Mouse (Mus musculus) kidney, postnatal 0 days (tissue): Measurements from ENCODE around the gene Trim41. TPM values are rescaled to one million over a fixed set of nuclear protein-coding genes. Genes with fewer than 3 reads are reported as not detected.
A peak's percentile ranks its signal among the peaks of the same experiment; 100 is the strongest.

Source experiments
- ATAC-seq: fragments of 200-750 bp; cut with Nextera tagmentation; replicated peaks from 2 replicates; pipeline ENCODE4 v1.8.0; 2017; ENCODE audit warnings: low read depth, moderate number of reproducible peaks, moderate TSS enrichment, moderate library complexity; ENCODE audit not compliant: low FRiP score
- DNase-seq: peaks from one replicate; pipeline ENCODE4 v3.0.0-alpha.2; 2016; ENCODE audit warnings: low spot score
- H3K27ac ChIP-seq: fragments of 300-500 bp; sonication (generic); 2 replicates; pipeline ENCODE4 v1.5.1; 2014; ENCODE audit warnings: mild to moderate bottlenecking
- H3K27me3 ChIP-seq: fragments of 300-500 bp; sonication (generic); 2 replicates; pipeline ENCODE4 v1.6.1; 2014; ENCODE audit warnings: low read length, mixed read lengths; ENCODE audit not compliant: insufficient read depth
- H3K36me3 ChIP-seq: fragments of 300-500 bp; sonication (generic); 2 replicates; pipeline ENCODE4 v1.6.1; 2014; ENCODE audit warnings: low read length, mixed read lengths; ENCODE audit not compliant: insufficient read depth
- H3K4me1 ChIP-seq: fragments of 300-500 bp; sonication (generic); replicated peaks from 2 replicates; pipeline ENCODE4 v1.6.1; 2014; ENCODE audit warnings: antibody characterized with exemption, low read length, mixed read lengths; ENCODE audit not compliant: insufficient read depth
- H3K4me2 ChIP-seq: fragments of 300-500 bp; sonication (generic); 2 replicates; pipeline ENCODE4 v1.6.1; 2014; ENCODE audit warnings: mild to moderate bottlenecking, low read length, moderate library complexity, mixed read lengths
- H3K4me3 ChIP-seq: fragments of 300-500 bp; sonication (generic); replicated peaks from 2 replicates; pipeline ENCODE4 v1.5.1; 2014; ENCODE audit warnings: low read depth, low read length
- H3K9ac ChIP-seq: fragments of 300-500 bp; sonication (generic); 2 replicates; pipeline ENCODE4 v1.6.1; 2014; ENCODE audit warnings: low read depth, low read length
- H3K9me3 ChIP-seq: fragments of 300-500 bp; sonication (generic); replicated peaks from 2 replicates; pipeline ENCODE4 v1.6.1; 2016; ENCODE audit warnings: low read length, inconsistent platforms, mixed read lengths
- CTCF ChIP-seq: IDR thresholded peaks from 2 replicates; pipeline ENCODE4 v1.5.1; 2016; ENCODE audit warnings: antibody characterized with exemption, low read depth, mild to moderate bottlenecking, moderate library complexity
- WGBS: fragments of 180-500 bp; shearing (Covaris S2); extraction: QIAGEN DNeasy Blood & Tissue Kit; methylation state at CpG from one replicate; pipeline ENCODE4 v1.1.7; 2014; 5-methylcytosine and 5-hydroxymethylcytosine counted together
- polyA plus RNA-seq: library from polyadenylated mRNA; unstranded; fragments of >200 nt; fragmentation: Nextera tagmentation; extraction: Ambion mirVana; gene quantifications from 2 replicates; pipeline ENCODE4 v1.2.1, GENCODE M21; 2015

Gene Trim41
- polyA plus RNA-seq, 1 experiment from 2014 or later: 5.2 TPM

DNA sequence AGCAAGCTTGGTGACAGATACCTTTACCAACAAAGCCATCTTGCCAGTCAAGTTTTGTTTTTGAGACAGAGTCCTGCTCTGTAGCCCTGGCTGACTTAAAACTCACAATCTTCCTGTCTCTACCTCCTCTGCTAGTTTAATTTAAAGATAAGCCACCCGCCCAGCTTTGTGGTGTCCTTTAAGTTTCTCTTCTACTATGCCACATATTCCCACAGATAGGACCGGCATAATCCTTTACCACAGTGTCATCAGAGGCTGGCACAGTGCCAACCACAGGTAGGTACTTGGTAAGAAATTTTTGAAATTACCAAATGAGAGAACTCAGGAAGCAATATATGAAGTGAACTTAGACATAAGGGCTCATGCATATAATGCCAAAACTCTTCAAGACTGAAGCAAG, 7.0 kb downstream of the Trim41 start:
- no peak for TF ChIP-seq CTCF
- H3K4me3 ChIP-seq: no peak overlapping the region
- WGBS: 74% methylated on average over 2 of the region's 2 CpGs
- no peaks in the 10 kb centered on the region for H3K9me3 ChIP-seq
- no peak overlapping the region for H3K27ac ChIP-seq
- ATAC-seq (no peak), DNase-seq (no peak)
- no peak overlapping the region for H3K9ac ChIP-seq
- peaks cover 62% of the 10 kb centered on the region for H3K36me3 ChIP-seq
- H3K4me2 ChIP-seq: no peak overlapping the region
- H3K4me1 ChIP-seq: peaks cover 10% of the 10 kb centered on the region
- H3K27me3 ChIP-seq: no peaks in the 10 kb centered on the region

DNA sequence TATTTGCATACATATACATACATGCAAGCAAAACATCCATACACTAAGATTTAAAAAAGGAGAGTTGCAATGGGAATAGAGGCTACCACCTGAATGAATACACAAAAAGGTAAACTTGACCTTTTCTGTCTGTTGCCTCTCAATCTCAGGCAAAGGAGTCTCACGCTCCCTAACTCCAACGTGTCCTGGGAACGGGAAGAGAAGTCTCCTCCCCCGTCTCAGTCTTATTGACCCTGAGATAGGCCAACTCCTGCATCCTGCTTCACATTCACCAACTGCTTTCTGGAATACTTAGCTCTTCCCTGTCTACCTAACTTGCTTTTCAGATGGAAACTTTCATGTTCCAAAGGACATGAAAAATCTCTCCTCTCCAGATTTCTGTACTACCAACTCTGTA, 7.7 kb downstream of the Trim41 start:
- Histone ChIP-seq H3K36me3 (peaks cover 66% of the 10 kb centered on the region), H3K4me3 (no peak overlapping the region), H3K9me3 (no peaks in the 10 kb centered on the region), H3K9ac (no peak overlapping the region), H3K27me3 (no peaks in the 10 kb centered on the region), H3K4me1 (0 out of 2 replicates have a peak, but pooled peaks cover 4% of the 10 kb centered on the region), H3K27ac (no peak overlapping the region), H3K4me2 (no peak overlapping the region)
- 35% methylated on average over 4 of the region's 4 CpGs for WGBS
- no peak for DNase-seq
- no peak for TF ChIP-seq CTCF
- ATAC-seq: no peak

- Histone ChIP-seq H3K27me3 (no peaks in the 10 kb centered on the region), H3K4me2 (no peak overlapping the region), H3K9ac (no peak overlapping the region), H3K4me1 (no peaks in the 10 kb centered on the region), H3K36me3 (peaks cover 71% of the 10 kb centered on the region), H3K4me3 (no peak overlapping the region), H3K9me3 (no peaks in the 10 kb centered on the region), H3K27ac (0 out of 2 replicates have a peak overlapping the region, but pooled peaks have one; percentile 19)
- no peak for TF ChIP-seq CTCF
- ATAC-seq (no peak), DNase-seq (no peak)
- WGBS: 71% methylated on average over 16 of the region's 16 CpGs
Observed at GRCm38 (mm10) chr11:48808737-48809433, 8.3 kb downstream of the Trim41 start.

DNA sequence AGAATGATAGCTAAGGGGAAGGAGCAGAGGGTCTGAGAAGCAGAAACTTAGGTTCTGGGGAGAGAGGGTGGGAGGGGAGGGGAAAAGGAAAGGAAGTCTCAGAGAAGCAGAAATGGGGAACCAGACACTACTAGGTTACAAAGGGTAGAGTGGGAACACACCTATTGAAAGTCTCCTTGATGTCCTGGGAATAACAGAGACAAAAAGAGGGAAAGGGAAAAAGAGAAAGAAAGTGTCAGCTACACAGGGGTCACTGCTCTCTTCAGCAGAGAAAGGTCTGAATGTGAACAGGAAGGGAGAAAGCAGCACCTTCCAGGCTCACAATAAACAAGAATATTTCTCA, 8.9 kb downstream of the Trim41 start:
- no peaks in the 10 kb centered on the region for H3K4me1 ChIP-seq
- H3K4me3 ChIP-seq: no peak overlapping the region
- no peak overlapping the region for H3K4me2 ChIP-seq
- no peaks in the 10 kb centered on the region for H3K27me3 ChIP-seq
- ATAC-seq: no peak
- H3K27ac ChIP-seq: no peak overlapping the region
- peaks cover 78% of the 10 kb centered on the region for H3K36me3 ChIP-seq
- no peak for TF ChIP-seq CTCF
- H3K9me3 ChIP-seq: no peaks in the 10 kb centered on the region
- no peak for DNase-seq
- no peak overlapping the region for H3K9ac ChIP-seq

GRCm38 (mm10) chr11:48807563-48808303, 9.4 kb downstream of the Trim41 start:
- Histone ChIP-seq H3K27ac (no peak overlapping the region), H3K9me3 (no peaks in the 10 kb centered on the region), H3K9ac (no peak overlapping the region), H3K4me2 (no peak overlapping the region), H3K36me3 (peaks cover 83% of the 10 kb centered on the region), H3K27me3 (no peaks in the 10 kb centered on the region), H3K4me3 (no peak overlapping the region), H3K4me1 (no peaks in the 10 kb centered on the region)
- 0 out of 2 replicates have a peak, but pooled peaks have one; percentile 17 for ATAC-seq
- WGBS: 52% methylated on average over 14 of the region's 14 CpGs
- no peak for TF ChIP-seq CTCF
- DNase-seq: no peak

DNA sequence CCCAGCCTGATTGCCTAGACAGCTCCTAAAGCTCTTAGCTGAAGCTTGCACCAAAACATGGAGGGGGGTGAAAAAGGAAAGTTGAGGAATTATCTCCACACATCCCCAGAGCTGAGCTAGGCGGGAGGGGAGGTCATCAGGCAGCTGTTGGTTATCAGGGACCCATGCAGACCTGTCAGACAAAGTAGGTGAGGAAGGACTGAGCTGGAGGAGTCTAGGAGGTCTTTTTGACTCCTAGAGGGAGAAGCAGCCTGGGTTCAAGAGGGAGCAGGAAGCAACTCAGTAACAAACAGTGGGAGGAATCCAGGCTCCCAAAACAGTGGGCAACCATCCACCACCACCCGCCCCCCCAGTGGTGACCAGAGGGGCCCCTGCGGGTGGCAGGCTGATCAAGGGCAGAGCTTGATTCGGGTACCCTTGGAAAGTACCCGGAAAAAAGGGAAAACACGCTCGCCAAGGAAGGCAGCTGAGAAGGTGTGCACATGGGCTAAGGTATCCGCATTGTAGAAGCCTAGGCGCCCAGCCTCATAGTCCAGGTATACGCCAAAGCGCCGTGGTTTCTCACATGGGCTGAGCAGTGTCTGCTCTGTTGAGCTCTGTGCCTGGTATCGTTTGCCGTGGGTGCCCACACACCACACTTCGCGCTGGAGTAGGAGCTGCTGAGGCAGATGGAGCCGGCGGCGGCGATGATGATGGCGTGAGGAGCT, 10.1 kb downstream of the Trim41 start:
- H3K9me3 ChIP-seq: no peaks in the 10 kb centered on the region
- no peak for TF ChIP-seq CTCF
- peaks cover 84% of the 10 kb centered on the region for H3K36me3 ChIP-seq
- WGBS: 68% methylated on average over 21 of the region's 21 CpGs
- H3K4me2 ChIP-seq: no peak overlapping the region
- H3K4me1 ChIP-seq: peaks cover 4% of the 10 kb centered on the region
- ATAC-seq (peak; percentile 59; the same call in 1 of the 2 replicates), DNase-seq (no peak)
- no peaks in the 10 kb centered on the region for H3K27me3 ChIP-seq
- H3K27ac ChIP-seq: no peak overlapping the region
- H3K4me3 ChIP-seq: no peak overlapping the region
- no peak overlapping the region for H3K9ac ChIP-seq
